Mouse (Mus musculus): Measurements from ENCODE around the gene Magi3. TPM values are rescaled to one million over a fixed set of nuclear protein-coding genes. Genes with fewer than 3 reads are reported as not detected.

Gene Magi3
- polyA plus RNA-seq, 1 experiment from 2014 or later: 4.8 TPM

DNA sequence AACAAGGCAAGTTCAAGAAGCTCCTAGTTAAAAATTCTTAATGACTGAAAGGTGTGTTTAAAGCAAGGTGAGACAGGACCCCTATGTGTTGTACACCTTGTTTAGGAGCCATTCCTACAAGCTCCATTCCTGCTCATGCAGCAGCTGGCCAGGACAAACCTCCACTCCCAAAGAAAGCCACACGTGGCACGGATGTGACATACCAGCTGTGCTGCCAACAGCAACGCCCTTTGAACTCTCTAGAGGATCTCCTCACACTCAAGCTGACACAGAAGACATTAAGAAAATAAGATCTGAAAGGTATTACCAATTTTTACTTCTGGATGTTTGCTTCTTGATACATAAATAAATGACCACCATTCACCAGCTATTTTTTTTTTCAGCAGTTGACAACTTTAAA is 193.2 kb downstream of the Magi3 start:
- 38% methylated on average over 3 of the region's 3 CpGs for WGBS
- no peak overlapping the region for H3K9ac ChIP-seq (ENCODE audit: low read depth, low read length)
- no peaks in the 10 kb centered on the region for H3K9me3 ChIP-seq (replicated peaks; ENCODE audit: control insufficient read depth, low read length, poor library complexity, severe bottlenecking)

GRCm38 (mm10) chr3:104020101-104020500 is 200.1 kb downstream of the Magi3 start:
- WGBS: 91% methylated on average over 12 of the region's 12 CpGs

More for the DNA sequence above, 193.2 kb downstream of the Magi3 start:
- no peaks in the 10 kb centered on the region for H3K36me3 ChIP-seq (ENCODE audit: control insufficient read depth, insufficient read depth, low read length)
- H3K27ac ChIP-seq (ENCODE audit: low read length): no peak overlapping the region
- no peaks in the 10 kb centered on the region for H3K27me3 ChIP-seq (ENCODE audit: control insufficient read depth, insufficient read depth, low read depth, low read length)
- H3K4me1 ChIP-seq (ENCODE audit: control insufficient read depth, insufficient read depth, low read length): no peaks in the 10 kb centered on the region
- ATAC-seq: no peak
- H3K4me3 ChIP-seq (ENCODE audit: low read depth, low read length): no peak overlapping the region
- H3K4me2 ChIP-seq (ENCODE audit: low read length): no peak overlapping the region

DNA sequence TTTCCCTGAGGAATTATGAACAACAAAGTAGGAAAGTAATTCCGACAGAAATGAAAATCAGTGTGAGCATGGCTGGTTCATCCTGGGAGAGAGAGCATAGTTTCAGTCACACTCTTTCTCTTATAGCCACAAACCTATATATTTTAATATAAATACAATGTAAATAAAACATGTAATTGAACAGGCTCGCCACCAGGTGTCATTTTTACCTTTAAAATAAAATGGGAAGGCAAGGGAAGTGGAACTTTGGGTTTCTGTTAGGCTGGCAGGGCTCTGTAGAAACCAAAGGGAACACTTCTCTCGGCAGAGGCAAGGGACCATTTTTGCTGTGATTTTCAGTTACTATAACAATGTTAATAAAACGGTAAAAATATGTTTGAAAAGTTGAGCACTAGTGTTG is 200.7 kb downstream of the Magi3 start:
- no peak overlapping the region for H3K4me3 ChIP-seq (ENCODE audit: low read depth, low read length)
- H3K4me2 ChIP-seq (ENCODE audit: low read length): no peak overlapping the region
- H3K9ac ChIP-seq (ENCODE audit: low read depth, low read length): no peak overlapping the region
- 63% methylated on average over 4 of the region's 4 CpGs for WGBS
- 0 out of 2 replicates have a peak, but pooled peaks cover 4% of the 10 kb centered on the region for H3K36me3 ChIP-seq (ENCODE audit: control insufficient read depth, insufficient read depth, low read length)
- no peak overlapping the region for H3K27ac ChIP-seq (ENCODE audit: low read length)
- H3K4me1 ChIP-seq (ENCODE audit: control insufficient read depth, insufficient read depth, low read length): no peaks in the 10 kb centered on the region
- H3K9me3 ChIP-seq (replicated peaks; ENCODE audit: control insufficient read depth, low read length, poor library complexity, severe bottlenecking): no peaks in the 10 kb centered on the region
- ATAC-seq: no peak
- no peaks in the 10 kb centered on the region for H3K27me3 ChIP-seq (ENCODE audit: control insufficient read depth, insufficient read depth, low read depth, low read length)

More at GRCm38 (mm10) chr3:104020101-104020500, 200.1 kb downstream of the Magi3 start:
- H3K4me2 ChIP-seq (ENCODE audit: low read length): no peak overlapping the region
- no peak overlapping the region for H3K27ac ChIP-seq (ENCODE audit: low read length)
- H3K27me3 ChIP-seq (ENCODE audit: control insufficient read depth, insufficient read depth, low read depth, low read length): no peaks in the 10 kb centered on the region
- no peaks in the 10 kb centered on the region for H3K4me1 ChIP-seq (ENCODE audit: control insufficient read depth, insufficient read depth, low read length)
- no peaks in the 10 kb centered on the region for H3K36me3 ChIP-seq (ENCODE audit: control insufficient read depth, insufficient read depth, low read length)
- no peak overlapping the region for H3K9ac ChIP-seq (ENCODE audit: low read depth, low read length)
- no peak for ATAC-seq
- H3K9me3 ChIP-seq (replicated peaks; ENCODE audit: control insufficient read depth, low read length, poor library complexity, severe bottlenecking): no peaks in the 10 kb centered on the region
- H3K4me3 ChIP-seq (ENCODE audit: low read depth, low read length): no peak overlapping the region

GRCm38 (mm10) chr3:104017931-104018330 is 202.2 kb downstream of the Magi3 start:
- no peak overlapping the region for H3K4me2 ChIP-seq (ENCODE audit: low read length)
- H3K4me3 ChIP-seq (ENCODE audit: low read depth, low read length): no peak overlapping the region
- WGBS: 50% methylated on average over 3 of the region's 3 CpGs
- H3K36me3 ChIP-seq (ENCODE audit: control insufficient read depth, insufficient read depth, low read length): 0 out of 2 replicates have a peak, but pooled peaks cover 4% of the 10 kb centered on the region
- no peak for ATAC-seq
- H3K9ac ChIP-seq (ENCODE audit: low read depth, low read length): no peak overlapping the region
- no peaks in the 10 kb centered on the region for H3K4me1 ChIP-seq (ENCODE audit: control insufficient read depth, insufficient read depth, low read length)
- H3K27ac ChIP-seq (ENCODE audit: low read length): no peak overlapping the region
- H3K9me3 ChIP-seq (replicated peaks; ENCODE audit: control insufficient read depth, low read length, poor library complexity, severe bottlenecking): no peaks in the 10 kb centered on the region
- no peaks in the 10 kb centered on the region for H3K27me3 ChIP-seq (ENCODE audit: control insufficient read depth, insufficient read depth, low read depth, low read length)

DNA sequence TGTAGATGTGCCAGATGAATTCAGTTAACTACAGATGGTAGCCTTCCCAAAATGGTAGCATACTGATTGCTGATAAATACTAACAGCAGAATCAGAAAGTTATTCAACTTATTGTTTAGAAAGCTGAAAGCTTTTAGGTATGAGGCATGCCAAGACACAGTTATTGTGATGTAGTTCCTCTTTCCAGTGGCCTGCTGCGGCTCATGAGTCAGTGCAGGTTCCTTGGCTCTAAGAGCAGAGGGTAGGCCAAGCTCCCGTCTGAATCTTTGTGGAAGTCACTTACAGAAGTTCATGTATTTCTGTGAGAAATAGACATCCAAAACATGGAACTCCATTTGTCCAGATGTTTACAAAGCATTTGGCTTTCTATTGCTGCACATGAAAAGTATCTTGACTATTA is 208.2 kb downstream of the Magi3 start:
- Histone ChIP-seq H3K36me3 (ENCODE audit: control insufficient read depth, insufficient read depth, low read length) (0 out of 2 replicates have a peak, but pooled peaks cover 4% of the 10 kb centered on the region), H3K4me1 (ENCODE audit: control insufficient read depth, insufficient read depth, low read length) (no peaks in the 10 kb centered on the region), H3K27me3 (ENCODE audit: control insufficient read depth, insufficient read depth, low read depth, low read length) (no peaks in the 10 kb centered on the region), H3K9ac (ENCODE audit: low read depth, low read length) (no peak overlapping the region), H3K9me3 (replicated peaks; ENCODE audit: control insufficient read depth, low read length, poor library complexity, severe bottlenecking) (no peaks in the 10 kb centered on the region), H3K4me2 (ENCODE audit: low read length) (no peak overlapping the region), H3K4me3 (ENCODE audit: low read depth, low read length) (no peak overlapping the region), H3K27ac (ENCODE audit: low read length) (no peak overlapping the region)
- ATAC-seq: no peak
- 96% methylated on average over 2 of the region's 2 CpGs for WGBS

DNA sequence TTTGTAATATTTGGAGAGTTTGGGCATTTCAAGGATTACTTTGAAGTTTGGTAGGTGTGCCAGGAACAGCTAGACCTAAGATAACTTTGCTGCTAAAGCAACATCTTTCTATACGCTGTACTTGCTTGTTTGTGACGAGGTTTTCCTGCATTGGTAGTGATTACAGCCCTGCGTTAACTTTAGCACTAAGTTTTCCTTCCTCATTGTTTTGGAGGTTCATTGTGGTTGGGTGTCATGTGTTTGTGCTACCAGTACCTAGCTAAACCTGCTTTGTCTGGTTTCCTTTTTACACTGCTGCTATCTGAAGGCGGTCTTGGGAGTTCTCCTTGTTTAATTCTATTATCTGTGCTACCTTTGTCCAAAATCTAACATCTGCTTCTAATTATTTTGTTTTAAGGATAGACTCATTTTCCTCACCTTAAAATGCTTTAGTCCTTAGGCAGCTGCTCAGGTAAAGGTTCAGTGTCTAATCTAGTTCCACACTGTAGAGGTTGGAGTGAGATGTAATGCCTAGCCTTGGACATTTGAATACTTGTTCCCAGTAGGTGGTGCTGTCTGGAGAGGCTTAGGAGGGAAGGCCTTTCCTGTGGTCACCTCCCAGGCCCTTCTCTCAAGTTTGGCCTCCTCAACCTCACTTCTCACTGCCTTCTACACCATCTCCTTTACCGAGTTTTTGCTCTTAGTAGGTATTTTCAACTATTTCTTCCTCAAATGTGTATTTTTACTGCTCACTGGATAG is 210.1 kb downstream of the Magi3 start:
- H3K9me3 ChIP-seq (replicated peaks; ENCODE audit: control insufficient read depth, low read length, poor library complexity, severe bottlenecking): no peaks in the 10 kb centered on the region
- H3K4me1 ChIP-seq (ENCODE audit: control insufficient read depth, insufficient read depth, low read length): no peaks in the 10 kb centered on the region
- H3K4me3 ChIP-seq (ENCODE audit: low read depth, low read length): no peak overlapping the region
- WGBS: 93% methylated on average over 5 of the region's 5 CpGs
- H3K36me3 ChIP-seq (ENCODE audit: control insufficient read depth, insufficient read depth, low read length): peaks cover 12% of the 10 kb centered on the region
- no peak for ATAC-seq
- H3K27ac ChIP-seq (ENCODE audit: low read length): no peak overlapping the region
- no peak overlapping the region for H3K9ac ChIP-seq (ENCODE audit: low read depth, low read length)
- no peak overlapping the region for H3K4me2 ChIP-seq (ENCODE audit: low read length)
- H3K27me3 ChIP-seq (ENCODE audit: control insufficient read depth, insufficient read depth, low read depth, low read length): no peaks in the 10 kb centered on the region

DNA sequence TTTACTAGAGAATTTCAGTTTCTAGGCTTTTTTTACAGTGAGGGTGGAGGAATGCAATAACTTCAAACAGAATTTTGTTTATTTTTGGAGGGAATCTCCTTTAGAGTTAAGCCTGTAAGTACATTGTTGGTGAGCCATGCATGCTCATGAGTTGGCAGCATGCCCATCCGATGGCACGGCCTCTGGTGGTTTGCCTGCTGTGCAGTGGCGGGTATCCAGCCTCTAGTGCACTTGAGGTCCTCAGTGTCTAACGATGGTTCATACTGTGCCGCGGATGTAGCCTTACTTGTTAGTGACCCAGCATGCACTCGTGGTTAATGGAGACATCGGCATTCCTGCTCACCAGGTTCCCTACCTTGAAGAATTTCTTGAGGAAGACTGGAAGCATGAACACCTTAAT is 212.7 kb downstream of the Magi3 start:
- 56% methylated on average over 8 of the region's 8 CpGs for WGBS

DNA sequence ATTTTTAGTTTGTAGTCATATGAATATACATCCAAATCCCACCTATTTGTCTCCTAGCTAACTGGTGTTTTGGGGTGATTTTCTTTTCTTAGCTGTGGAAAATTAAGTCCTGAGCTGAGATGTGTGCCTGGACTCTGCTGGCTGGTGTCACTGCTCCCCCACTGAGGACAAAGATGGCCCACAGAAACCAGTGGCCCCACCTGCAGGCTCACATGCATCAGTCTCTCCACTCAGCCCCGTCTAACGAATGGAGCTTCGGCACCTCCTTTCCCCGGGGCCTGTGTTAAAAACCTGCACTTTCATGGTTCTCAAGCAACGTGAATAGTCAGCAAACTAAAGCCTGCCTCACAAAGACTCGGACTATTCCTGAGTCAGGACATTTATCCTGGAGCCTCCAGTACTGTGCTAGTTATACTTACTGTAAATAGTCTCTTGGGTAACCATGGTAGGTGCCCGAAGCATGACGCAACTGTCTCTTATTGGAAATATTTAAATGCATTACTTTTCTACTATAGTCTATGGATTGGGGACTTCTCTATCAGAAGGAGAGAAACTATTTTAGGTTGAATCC is 213.2 kb downstream of the Magi3 start:
- Histone ChIP-seq H3K4me1 (ENCODE audit: control insufficient read depth, insufficient read depth, low read length) (no peaks in the 10 kb centered on the region), H3K4me3 (ENCODE audit: low read depth, low read length) (no peak overlapping the region), H3K9ac (ENCODE audit: low read depth, low read length) (no peak overlapping the region), H3K27ac (ENCODE audit: low read length) (no peak overlapping the region), H3K27me3 (ENCODE audit: control insufficient read depth, insufficient read depth, low read depth, low read length) (no peaks in the 10 kb centered on the region), H3K36me3 (ENCODE audit: control insufficient read depth, insufficient read depth, low read length) (peaks cover 15% of the 10 kb centered on the region), H3K4me2 (ENCODE audit: low read length) (no peak overlapping the region), H3K9me3 (replicated peaks; ENCODE audit: control insufficient read depth, low read length, poor library complexity, severe bottlenecking) (no peaks in the 10 kb centered on the region)
- no peak for ATAC-seq
- WGBS: 73% methylated on average over 8 of the region's 8 CpGs

More for the DNA sequence above, 212.7 kb downstream of the Magi3 start:
- H3K9me3 ChIP-seq (replicated peaks; ENCODE audit: control insufficient read depth, low read length, poor library complexity, severe bottlenecking): no peaks in the 10 kb centered on the region
- H3K36me3 ChIP-seq (ENCODE audit: control insufficient read depth, insufficient read depth, low read length): peaks cover 15% of the 10 kb centered on the region
- H3K27ac ChIP-seq (ENCODE audit: low read length): no peak overlapping the region
- no peaks in the 10 kb centered on the region for H3K4me1 ChIP-seq (ENCODE audit: control insufficient read depth, insufficient read depth, low read length)
- 0 out of 2 replicates have a peak, but pooled peaks have one; percentile 36 for ATAC-seq
- H3K27me3 ChIP-seq (ENCODE audit: control insufficient read depth, insufficient read depth, low read depth, low read length): no peaks in the 10 kb centered on the region
- no peak overlapping the region for H3K4me2 ChIP-seq (ENCODE audit: low read length)
- H3K9ac ChIP-seq (ENCODE audit: low read depth, low read length): no peak overlapping the region
- no peak overlapping the region for H3K4me3 ChIP-seq (ENCODE audit: low read depth, low read length)

- 97% methylated on average over 4 of the region's 4 CpGs for WGBS
Measured at GRCm38 (mm10) chr3:103998724-103999123, 221.4 kb downstream of the Magi3 start.

More at GRCm38 (mm10) chr3:103998724-103999123, 221.4 kb downstream of the Magi3 start:
- no peak overlapping the region for H3K27ac ChIP-seq (ENCODE audit: low read length)
- H3K4me2 ChIP-seq (ENCODE audit: low read length): no peak overlapping the region
- no peak overlapping the region for H3K9ac ChIP-seq (ENCODE audit: low read depth, low read length)
- ATAC-seq: no peak
- no peaks in the 10 kb centered on the region for H3K4me1 ChIP-seq (ENCODE audit: control insufficient read depth, insufficient read depth, low read length)
- peaks cover 16% of the 10 kb centered on the region for H3K36me3 ChIP-seq (ENCODE audit: control insufficient read depth, insufficient read depth, low read length)
- H3K9me3 ChIP-seq (replicated peaks; ENCODE audit: control insufficient read depth, low read length, poor library complexity, severe bottlenecking): no peaks in the 10 kb centered on the region
- H3K27me3 ChIP-seq (ENCODE audit: control insufficient read depth, insufficient read depth, low read depth, low read length): no peaks in the 10 kb centered on the region
- no peak overlapping the region for H3K4me3 ChIP-seq (ENCODE audit: low read depth, low read length)
